Mouse (Mus musculus): ENCODE results near the gene Hist1h1d. TPM values are rescaled to one million over a fixed set of nuclear protein-coding genes. Genes with fewer than 3 reads are reported as not detected.

Hist1h1d gene
- polyA plus RNA-seq, 1 experiment, result 0.51 TPM

DNA sequence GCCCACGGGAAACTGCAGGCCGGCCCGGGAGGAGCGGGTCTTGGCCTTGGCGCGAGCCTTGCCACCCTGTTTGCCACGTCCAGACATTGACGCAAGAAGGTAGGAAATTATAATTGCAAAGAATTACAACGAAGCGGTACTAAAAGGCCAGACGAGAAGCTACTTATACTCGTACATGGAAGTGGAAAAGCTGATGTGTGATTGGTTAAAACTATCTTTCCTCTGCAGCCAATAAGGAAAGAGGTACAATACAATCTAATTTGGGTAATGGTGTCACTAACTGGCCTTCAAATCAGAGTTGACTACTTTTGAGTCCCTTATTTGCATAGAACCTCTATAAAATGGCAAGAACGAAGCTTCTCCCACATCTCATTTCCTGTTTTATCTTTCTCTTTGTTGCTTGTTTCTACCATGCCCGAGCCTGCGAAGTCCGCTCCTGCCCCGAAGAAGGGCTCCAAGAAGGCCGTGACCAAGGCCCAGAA, 18.0 kb downstream of the Hist1h1d start, which contains the start of the genes Hist1h2ae and Hist1h2bg:
Hist1h2ae (minus strand) TSS at position 199 of the 482 bp plus-strand sequence.
Hist1h2bg (plus strand) TSS at position 375 of the 482 bp plus-strand sequence.
- TF ChIP-seq POLR2A (IDR thresholded peaks at IDR 0.05; ENCODE audit: borderline replicate concordance, extremely low read depth, insufficient read depth, insufficient read length, poor library complexity, severe bottlenecking) (no peak), CTCF (IDR thresholded peaks at IDR 0.05; ENCODE audit: borderline replicate concordance, extremely low read depth, insufficient read depth, insufficient read length) (no peak)
- DNase-seq (ENCODE audit: low read depth), result peak; percentile 99

DNA sequence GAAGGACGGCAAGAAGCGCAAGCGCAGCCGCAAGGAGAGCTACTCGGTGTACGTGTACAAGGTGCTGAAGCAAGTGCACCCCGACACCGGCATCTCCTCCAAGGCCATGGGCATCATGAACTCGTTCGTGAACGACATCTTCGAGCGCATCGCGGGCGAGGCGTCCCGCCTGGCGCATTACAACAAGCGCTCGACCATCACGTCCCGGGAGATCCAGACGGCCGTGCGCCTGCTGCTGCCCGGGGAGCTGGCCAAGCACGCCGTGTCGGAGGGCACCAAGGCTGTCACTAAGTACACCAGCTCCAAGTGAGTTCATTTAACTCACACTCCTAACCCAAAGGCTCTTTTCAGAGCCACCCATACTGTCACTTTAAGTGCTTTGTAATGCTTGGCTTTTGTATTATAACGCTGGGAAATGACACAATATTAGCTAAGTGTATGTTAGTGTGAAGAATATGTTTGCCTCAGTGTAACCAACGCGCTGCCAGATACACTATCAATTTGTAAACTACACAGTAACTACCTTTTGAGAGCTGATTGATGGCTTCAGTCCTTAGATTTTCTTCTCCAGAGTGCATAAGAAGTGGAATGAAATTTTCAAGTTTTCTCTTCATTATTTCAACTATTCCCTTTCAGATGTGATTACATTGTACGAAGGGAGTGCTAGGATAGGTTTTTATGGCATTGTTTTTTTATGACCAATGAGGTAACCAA, 18.6 kb downstream of the Hist1h1d start:
- peak; percentile 53 for DNase-seq (ENCODE audit: low read depth)

DNA sequence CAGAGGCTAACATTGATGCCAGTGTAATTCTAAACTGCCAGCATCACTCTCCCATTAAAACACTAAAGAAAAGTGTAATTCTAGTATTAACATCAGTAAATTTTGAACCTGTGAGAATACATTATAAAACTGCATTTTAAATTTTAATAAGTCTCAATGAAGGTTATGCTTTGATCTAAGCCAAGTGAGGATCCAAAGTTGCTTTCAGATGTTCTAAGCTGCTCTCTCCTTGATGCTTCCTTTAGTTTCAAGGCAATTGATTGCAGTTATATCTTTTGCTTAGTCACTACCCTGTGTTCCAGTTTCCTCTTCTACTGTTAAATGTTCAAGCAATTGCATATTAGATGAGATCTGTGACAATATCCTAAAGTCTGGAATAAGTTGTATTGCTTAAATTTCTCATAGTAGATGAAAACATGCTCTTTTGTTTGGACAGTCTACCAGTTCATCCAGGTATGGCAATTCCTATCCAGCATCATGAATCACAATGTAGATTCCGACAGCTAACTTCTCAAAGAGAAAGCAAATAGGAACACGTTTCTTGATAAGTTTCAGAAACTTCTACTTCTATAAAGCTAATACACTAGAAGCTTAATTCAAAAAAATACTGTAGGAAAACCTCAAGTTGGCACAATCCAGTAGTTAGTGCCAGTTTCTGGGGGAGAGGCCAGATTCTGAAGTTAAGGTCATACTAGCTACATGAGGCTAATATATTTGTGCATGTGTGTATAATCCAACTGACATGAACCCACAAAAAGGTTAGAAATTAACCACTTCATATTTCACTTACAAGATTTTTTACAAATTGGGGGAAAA, 19.4 kb downstream of the Hist1h1d start:
- no peak for TF ChIP-seq POLR2A (IDR thresholded peaks at IDR 0.05; ENCODE audit: borderline replicate concordance, extremely low read depth, insufficient read depth, insufficient read length, poor library complexity, severe bottlenecking)
- TF ChIP-seq CTCF (IDR thresholded peaks at IDR 0.05; ENCODE audit: borderline replicate concordance, extremely low read depth, insufficient read depth, insufficient read length), result no peak
- peak; percentile 25 for DNase-seq (ENCODE audit: low read depth)

DNA sequence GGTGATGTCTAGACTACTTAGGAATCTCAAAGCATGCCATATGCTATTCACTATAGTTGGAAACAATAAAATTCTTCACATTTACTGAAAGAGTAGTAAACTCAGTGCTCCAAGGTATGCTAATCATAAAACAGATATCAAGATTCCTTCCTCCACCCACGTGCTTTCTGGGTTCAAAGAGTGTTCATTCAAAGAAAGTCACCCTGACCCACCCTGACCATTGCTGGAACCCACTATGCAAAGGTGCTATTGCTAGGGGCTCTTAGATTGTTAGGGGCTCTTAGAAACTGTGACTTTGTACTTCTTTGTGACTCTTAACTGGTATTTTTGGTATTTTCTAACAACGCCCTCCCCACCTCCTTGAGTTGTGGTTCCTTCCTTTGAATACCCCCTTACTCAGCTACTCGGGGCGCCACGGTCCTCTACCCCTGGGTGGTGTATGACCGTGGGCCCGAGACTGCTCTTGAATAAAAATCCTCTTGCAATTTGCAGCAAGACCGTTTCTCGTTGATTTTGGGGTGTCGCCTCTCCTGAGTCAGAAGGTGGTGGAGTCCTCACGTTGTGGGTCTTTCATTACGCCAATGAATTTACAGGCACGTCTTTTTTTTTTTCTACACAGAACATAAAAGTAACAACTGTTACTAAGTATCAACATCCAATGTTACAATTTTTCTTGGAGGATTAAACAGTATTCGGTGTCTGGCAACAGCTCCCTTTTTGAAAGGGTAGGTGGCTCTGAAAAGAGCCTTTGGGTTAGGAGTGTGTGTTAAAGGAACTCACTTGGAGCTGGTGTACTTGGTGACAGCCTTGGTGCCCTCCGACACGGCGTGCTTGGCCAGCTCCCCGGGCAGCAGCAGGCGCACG, 20.2 kb downstream of the Hist1h1d start:
- DNase-seq (ENCODE audit: low read depth), result peak; percentile 20

DNA sequence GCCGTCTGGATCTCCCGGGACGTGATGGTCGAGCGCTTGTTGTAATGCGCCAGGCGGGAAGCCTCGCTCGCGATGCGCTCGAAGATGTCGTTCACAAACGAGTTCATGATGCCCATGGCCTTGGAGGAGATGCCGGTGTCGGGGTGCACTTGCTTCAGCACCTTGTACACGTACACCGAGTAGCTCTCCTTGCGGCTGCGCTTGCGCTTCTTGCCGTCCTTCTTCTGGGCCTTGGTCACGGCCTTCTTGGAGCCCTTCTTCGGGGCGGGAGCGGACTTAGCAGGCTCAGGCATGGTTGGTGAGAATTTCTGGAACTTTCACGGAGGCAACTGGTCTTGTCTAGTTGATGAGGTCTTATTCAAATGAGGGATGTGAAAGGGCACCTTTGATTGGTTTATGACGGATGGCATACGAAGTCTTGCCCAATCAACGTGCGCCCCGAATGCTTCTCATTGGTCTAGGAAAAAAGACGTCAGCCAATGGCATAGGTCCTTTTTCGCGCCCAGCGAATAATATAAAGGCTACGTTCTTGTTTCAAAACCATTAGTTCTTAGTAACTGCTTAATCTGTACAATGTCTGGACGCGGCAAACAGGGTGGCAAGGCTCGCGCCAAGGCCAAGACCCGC, 20.9 kb downstream of the Hist1h1d start, which contains the start of the genes Hist1h2bf and Hist1h2ad:
Hist1h2bf (minus strand) TSS at position 299 of the 627 bp plus-strand sequence.
Hist1h2ad (plus strand) TSS at position 484 of the 627 bp plus-strand sequence.
- DNase-seq (ENCODE audit: low read depth), result peak; percentile 100

DNA sequence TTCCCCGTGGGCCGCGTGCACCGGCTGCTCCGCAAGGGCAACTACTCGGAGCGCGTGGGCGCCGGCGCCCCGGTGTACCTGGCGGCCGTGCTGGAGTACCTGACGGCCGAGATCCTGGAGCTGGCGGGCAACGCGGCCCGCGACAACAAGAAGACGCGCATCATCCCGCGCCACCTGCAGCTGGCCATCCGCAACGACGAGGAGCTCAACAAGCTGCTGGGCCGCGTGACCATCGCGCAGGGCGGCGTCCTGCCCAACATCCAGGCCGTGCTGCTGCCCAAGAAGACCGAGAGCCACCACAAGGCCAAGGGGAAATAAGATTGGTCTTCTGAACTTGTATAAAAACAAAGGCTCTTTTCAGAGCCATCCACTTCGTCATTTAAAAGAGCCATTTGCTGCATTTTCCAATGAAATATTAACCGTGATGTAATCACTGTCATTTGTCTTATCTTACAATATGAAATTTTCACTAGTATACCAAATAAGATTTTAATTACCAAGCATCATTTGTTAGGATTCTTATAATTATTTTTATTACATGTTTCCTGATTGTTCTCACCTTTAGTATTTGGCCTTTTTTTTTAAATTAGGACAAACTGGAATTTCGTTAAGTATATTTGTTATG, 21.6 kb downstream of the Hist1h1d start:
- peak; percentile 40 for DNase-seq (ENCODE audit: low read depth)

DNA sequence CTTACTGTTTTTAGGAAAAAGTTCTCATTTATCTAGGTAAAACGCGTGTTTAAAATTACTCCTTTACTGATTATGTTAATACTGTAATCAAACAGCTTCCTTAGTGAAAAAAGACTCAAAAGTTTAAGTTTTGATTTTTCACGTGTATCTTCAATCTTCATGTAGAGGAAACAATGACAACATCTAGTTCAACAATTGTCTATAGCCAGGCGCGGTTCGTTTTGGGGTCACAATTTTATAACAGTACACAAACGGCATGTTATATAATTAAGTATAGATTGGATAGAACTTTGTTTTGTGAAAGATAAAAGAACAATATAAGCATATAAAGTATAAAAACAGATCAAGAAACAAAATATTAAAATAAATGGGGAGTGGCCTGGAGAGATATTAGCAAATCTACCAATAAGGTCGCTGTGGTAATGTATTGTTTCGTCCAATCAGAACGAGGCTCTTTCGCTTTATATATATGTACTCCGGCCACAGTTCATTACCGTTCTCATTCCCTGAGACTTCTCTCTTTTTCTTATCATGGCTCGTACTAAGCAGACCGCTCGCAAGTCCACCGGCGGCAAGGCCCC, 22.3 kb downstream of the Hist1h1d start, which contains the start of gene Hist1h3d:
Hist1h3d (plus strand) TSS at position 493 of the 581 bp plus-strand sequence.
- TF ChIP-seq CTCF (IDR thresholded peaks at IDR 0.05; ENCODE audit: borderline replicate concordance, extremely low read depth, insufficient read depth, insufficient read length) (no peak), POLR2A (IDR thresholded peaks at IDR 0.05; ENCODE audit: borderline replicate concordance, extremely low read depth, insufficient read depth, insufficient read length, poor library complexity, severe bottlenecking) (no peak)
- DNase-seq (ENCODE audit: low read depth), result peak; percentile 96

DNA sequence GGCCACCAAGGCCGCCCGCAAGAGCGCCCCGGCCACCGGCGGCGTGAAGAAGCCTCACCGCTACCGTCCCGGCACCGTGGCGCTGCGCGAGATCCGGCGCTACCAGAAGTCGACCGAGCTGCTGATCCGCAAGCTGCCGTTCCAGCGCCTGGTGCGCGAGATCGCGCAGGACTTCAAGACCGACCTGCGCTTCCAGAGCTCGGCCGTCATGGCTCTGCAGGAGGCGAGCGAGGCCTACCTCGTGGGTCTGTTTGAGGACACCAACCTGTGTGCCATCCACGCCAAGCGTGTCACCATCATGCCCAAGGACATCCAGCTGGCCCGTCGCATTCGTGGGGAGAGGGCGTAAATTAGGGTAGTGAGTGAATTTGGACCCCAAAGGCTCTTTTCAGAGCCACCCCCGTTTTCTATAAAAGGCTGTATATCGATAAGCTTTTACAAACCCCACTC, 22.8 kb downstream of the Hist1h1d start:
- DNase-seq (ENCODE audit: low read depth), result peak; percentile 32

DNA sequence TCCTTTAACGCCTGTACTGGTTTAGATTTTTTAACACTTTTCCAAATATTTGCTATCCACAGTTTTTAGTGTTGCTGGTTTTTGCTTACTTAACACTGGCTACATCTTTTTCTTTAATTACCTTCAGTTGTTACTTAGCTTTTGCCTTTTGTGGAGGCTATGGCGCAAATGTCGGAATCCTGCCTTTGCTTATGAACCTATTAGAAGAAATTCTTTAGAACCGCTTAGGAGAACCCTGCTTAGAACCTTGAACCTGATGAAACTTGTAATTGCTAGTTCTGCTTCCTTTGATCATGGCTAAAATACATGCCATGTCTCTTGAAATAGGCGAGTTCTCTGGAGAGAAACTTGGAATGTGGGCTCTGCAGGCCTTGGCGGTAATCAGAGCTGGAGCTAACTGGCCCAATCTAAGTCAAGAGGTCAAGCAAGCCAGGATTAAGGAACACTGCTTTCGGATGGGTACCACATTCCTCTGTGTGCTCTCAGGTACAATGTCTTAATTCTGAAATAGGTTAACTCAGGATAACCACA, 23.4 kb downstream of the Hist1h1d start:
- TF ChIP-seq POLR2A (IDR thresholded peaks at IDR 0.05; ENCODE audit: borderline replicate concordance, extremely low read depth, insufficient read depth, insufficient read length, poor library complexity, severe bottlenecking), result no peak
- no peak for TF ChIP-seq CTCF (IDR thresholded peaks at IDR 0.05; ENCODE audit: borderline replicate concordance, extremely low read depth, insufficient read depth, insufficient read length)
- DNase-seq (ENCODE audit: low read depth), result peak; percentile 39

DNA sequence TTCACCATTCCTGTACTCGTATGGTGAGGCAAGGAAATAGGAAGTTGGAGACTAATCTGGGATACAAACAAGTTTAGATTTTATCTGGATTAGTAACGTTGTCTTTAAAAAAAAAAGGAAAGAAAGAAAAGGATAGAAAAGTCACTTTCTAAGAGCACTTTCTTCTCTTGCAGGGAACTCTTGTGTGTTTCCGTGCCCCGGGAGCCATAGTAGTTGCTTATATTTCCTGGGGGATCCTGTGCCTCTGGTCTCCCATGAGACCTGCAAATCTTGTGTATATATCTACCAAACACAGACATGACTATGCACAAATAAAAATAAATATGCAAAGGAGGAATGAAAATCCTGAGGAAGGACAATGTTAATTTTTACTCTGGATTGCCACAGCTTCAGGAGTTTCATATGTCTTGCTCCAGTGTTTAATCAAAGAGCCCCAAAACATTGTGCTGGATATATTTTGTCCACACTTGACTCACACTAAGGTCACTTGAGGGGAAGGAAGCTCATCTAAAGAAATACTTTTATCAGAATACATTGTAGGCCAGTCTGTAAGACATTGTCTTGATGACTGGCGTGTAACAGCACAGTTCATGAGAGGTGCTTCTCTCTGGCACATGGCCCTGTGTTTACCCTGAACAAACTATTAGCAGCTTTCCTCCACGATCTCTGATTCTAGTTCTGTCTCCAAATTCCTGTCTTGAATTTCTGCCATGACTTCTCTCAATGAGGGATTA, 24.0 kb downstream of the Hist1h1d start:
- TF ChIP-seq CTCF (IDR thresholded peaks at IDR 0.05; ENCODE audit: borderline replicate concordance, extremely low read depth, insufficient read depth, insufficient read length) (no peak), POLR2A (IDR thresholded peaks at IDR 0.05; ENCODE audit: borderline replicate concordance, extremely low read depth, insufficient read depth, insufficient read length, poor library complexity, severe bottlenecking) (no peak)
- DNase-seq (ENCODE audit: low read depth), result peak; percentile 19

All from brain, embryonic 14.5 days (tissue).